Mouse (Mus musculus): ENCODE measurements around the gene Tubb4a.

- TF ChIP-seq CTCF (IDR thresholded peaks at IDR 0.05; ENCODE audit: low read depth, low read length) (no peak), POLR2A (IDR thresholded peaks at IDR 0.05; ENCODE audit: insufficient read depth, low read length) (no peak)
Observed at GRCm38 (mm10) chr17:57061069-57061468, 26.5 kb downstream of the Tubb4a start.

All from ES-Bruce4 (cell line).